ENCODE assay signal across 8 mouse cellular contexts in genomic region chr11:69071262-69071661, GRCm38 (mm10). TPM values are rescaled to one million over a fixed set of nuclear protein-coding genes. Genes with fewer than 3 reads are reported as not detected.
DNase-seq lines count a peak whose midpoint lies in the region; ATAC-seq and TF ChIP-seq lines count a peak whose summit lies in the region.

No protein-coding gene starts in this region.

- peak overlapping the region; percentile 36 for H3K9ac ChIP-seq in liver, adult 2 months (ENCODE audit: low read depth, low read length)
- H3K9ac ChIP-seq in embryonic facial prominence, embryonic 11.5 days (replicated peaks; ENCODE audit: low read length), result peak overlapping the region; percentile 70
- H3K9ac ChIP-seq in hindbrain, postnatal 0 days (replicated peaks; ENCODE audit: low read length), result peak overlapping the region; percentile 70

- peaks cover 10% of the 10 kb centered on the region for H3K4me1 ChIP-seq in liver, adult 2 months (ENCODE audit: control insufficient read depth, insufficient read depth, low read length)
- no peaks in the 10 kb centered on the region for H3K4me1 ChIP-seq in embryonic facial prominence, embryonic 11.5 days (ENCODE audit: control insufficient read depth, insufficient read depth, low read length)
- peaks cover 13% of the 10 kb centered on the region; the same call in 1 of the 2 replicates for H3K4me1 ChIP-seq in hindbrain, postnatal 0 days (ENCODE audit: insufficient read depth, low read length)

- intact Hi-C loops in left cerebral cortex, postnatal 14 days (cut with DNase I), result loop anchor here (2.0 kb wide), 1 partner anchor 16 kb away; no protein-coding TSS in a partner anchor

- WGBS in liver, adult 2 months, result 42% methylated on average over 9 of the region's 9 CpGs
- WGBS in embryonic facial prominence, embryonic 11.5 days, result 23% methylated on average over 9 of the region's 9 CpGs
- WGBS in hindbrain, postnatal 0 days, result 19% methylated on average over 9 of the region's 9 CpGs

- H3K4me3 ChIP-seq in liver, adult 2 months (ENCODE audit: insufficient read depth, low read depth, low read length), result peak overlapping the region; percentile 65
- peak overlapping the region; percentile 52 for H3K4me3 ChIP-seq in embryonic facial prominence, embryonic 11.5 days (ENCODE audit: low read depth, low read length)
- peak overlapping the region; percentile 58 for H3K4me3 ChIP-seq in hindbrain, postnatal 0 days (ENCODE audit: low read length)
- H3K4me3 ChIP-seq in myocyte, result peak overlapping the region; percentile 40

- peak overlapping the region; percentile 72 for H3K4me2 ChIP-seq in embryonic facial prominence, embryonic 11.5 days (ENCODE audit: low read depth, low read length)
- H3K4me2 ChIP-seq in hindbrain, postnatal 0 days (ENCODE audit: low read depth, low read length), result peak overlapping the region; percentile 86
- peak overlapping the region; percentile 84 for H3K4me2 ChIP-seq in myocyte (ENCODE audit: low read depth)

- no peaks in the 10 kb centered on the region for H3K27me3 ChIP-seq in liver, adult 2 months (ENCODE audit: control insufficient read depth, insufficient read depth, low read length)
- H3K27me3 ChIP-seq in embryonic facial prominence, embryonic 11.5 days (ENCODE audit: control insufficient read depth, insufficient read depth, low read length), result no peaks in the 10 kb centered on the region
- H3K27me3 ChIP-seq in hindbrain, postnatal 0 days (ENCODE audit: insufficient read depth, low read length), result no peaks in the 10 kb centered on the region
- no peaks in the 10 kb centered on the region for H3K27me3 ChIP-seq in myocyte (ENCODE audit: control insufficient read depth, insufficient read depth, insufficient read length)

- no peak for DNase-seq in liver, adult 2 months (ENCODE audit: extremely low read depth, low read depth, low spot score)
- no peak for DNase-seq in liver
- no peak for DNase-seq in embryonic facial prominence, embryonic 11.5 days (ENCODE audit: low spot score)
- DNase-seq in hindbrain, postnatal 0 days (ENCODE audit: low spot score), result no peak
- no peak for DNase-seq in gastrocnemius, postnatal 10 days
- DNase-seq in left cerebral cortex, postnatal 14 days (ENCODE audit: low spot score in 2 of 2), result no peak
- DNase-seq in left cerebral cortex, adult 9 months (ENCODE audit: low spot score in 2 of 2), result no peak

- H3K79me2 ChIP-seq in liver, adult 2 months (ENCODE audit: control insufficient read depth, insufficient read depth, low read length), result no peaks in the 10 kb centered on the region
- no peaks in the 10 kb centered on the region for H3K79me2 ChIP-seq in myocyte (ENCODE audit: control insufficient read depth, insufficient read depth)

- no peak for TF ChIP-seq CTCF in liver, adult 2 months (IDR thresholded peaks at IDR 0.05; ENCODE audit: low read depth, low read length)
- TF ChIP-seq CTCF in hindbrain, postnatal 0 days (IDR thresholded peaks at IDR 0.05; ENCODE audit: low read depth), result no peak

- H3K36me3 ChIP-seq in liver, adult 2 months (ENCODE audit: control insufficient read depth, insufficient read depth, low read length), result no peaks in the 10 kb centered on the region
- no peaks in the 10 kb centered on the region for H3K36me3 ChIP-seq in embryonic facial prominence, embryonic 11.5 days (replicated peaks; ENCODE audit: control insufficient read depth, insufficient read depth, low read depth, low read length)
- no peaks in the 10 kb centered on the region for H3K36me3 ChIP-seq in hindbrain, postnatal 0 days (ENCODE audit: insufficient read depth, low read length)
- no peaks in the 10 kb centered on the region for H3K36me3 ChIP-seq in myocyte (ENCODE audit: control insufficient read depth, insufficient read depth)

- no peaks in the 10 kb centered on the region for H3K9me3 ChIP-seq in embryonic facial prominence, embryonic 11.5 days (replicated peaks; ENCODE audit: control insufficient read depth, low read length)
- no peaks in the 10 kb centered on the region for H3K9me3 ChIP-seq in hindbrain, postnatal 0 days (ENCODE audit: low read length)

- no peak for ATAC-seq in embryonic facial prominence, embryonic 11.5 days (replicated peaks; ENCODE audit: insufficient number of reproducible peaks, low FRiP score, low TSS enrichment, low read depth)
- no peak for ATAC-seq in hindbrain, postnatal 0 days

- no peak overlapping the region for H3K27ac ChIP-seq in liver, adult 2 months (replicated peaks; ENCODE audit: insufficient read depth, low read depth, low read length)
- H3K27ac ChIP-seq in embryonic facial prominence, embryonic 11.5 days (replicated peaks; ENCODE audit: low read depth, low read length), result peak overlapping the region; percentile 36; the same call in 1 of the 2 replicates
- H3K27ac ChIP-seq in hindbrain, postnatal 0 days, result peak overlapping the region; percentile 91

- H3ac ChIP-seq in myocyte (ENCODE audit: control insufficient read depth, insufficient read length), result peak overlapping the region; percentile 27

- TF ChIP-seq POLR2A in liver, adult 2 months (IDR thresholded peaks at IDR 0.05; ENCODE audit: extremely low read depth, insufficient read depth, low read length), result no peak
- no peak for TF ChIP-seq POLR2A in myocyte (IDR thresholded peaks at IDR 0.05; ENCODE audit: insufficient read length, low read depth)

TF ChIP-seq in myocyte, 11 proteins besides CTCF, POLR2A, EP300 and RAD21:
- TF ChIP-seq MAX (IDR thresholded peaks at IDR 0.05; ENCODE audit: low read depth) (no peak), SRF (IDR thresholded peaks at IDR 0.05; ENCODE audit: control insufficient read depth, insufficient read length, low read depth) (no peak), POLR2AphosphoS2 (IDR thresholded peaks at IDR 0.05; ENCODE audit: insufficient read length, low read depth) (no peak), MYOD1 (IDR thresholded peaks at IDR 0.05; ENCODE audit: control insufficient read depth in 1 of 3, insufficient read length in 2 of 3, low read depth in 2 of 3) (no peak), REST (IDR thresholded peaks at IDR 0.05; ENCODE audit: insufficient read depth, insufficient read length) (no peak), TCF12 (IDR thresholded peaks at IDR 0.05; ENCODE audit: insufficient read depth, poor library complexity, severe bottlenecking) (no peak), CEBPB (IDR thresholded peaks at IDR 0.05; ENCODE audit: insufficient read depth, poor library complexity, severe bottlenecking) (no peak), USF1 (IDR thresholded peaks at IDR 0.05; ENCODE audit: low read depth) (no peak), E2F4 (IDR thresholded peaks at IDR 0.05; ENCODE audit: insufficient read depth) (no peak), MYOG (IDR thresholded peaks at IDR 0.05; ENCODE audit: control insufficient read depth in 1 of 3, insufficient read depth in 1 of 3, insufficient read length in 2 of 3, low read depth in 2 of 3) (no peak), TCF3 (IDR thresholded peaks at IDR 0.05; ENCODE audit: insufficient read length, low read depth) (no peak)

RNA-seq across cellular contexts. Expression of gene Tmem107, which starts 0.7 kb away (rescaled TPM):
- 1.8 and 2.2 TPM in 2 replicates for total RNA-seq in liver, adult 2 months (2014; rRNA removed)
- polyA plus RNA-seq in liver, adult 2 months (2012; rRNA removed), result 3.3 and 4.7 TPM in 2 replicates
- 40.4 and 43.1 TPM in 2 replicates for polyA plus RNA-seq in embryonic facial prominence, embryonic 11.5 days (2014; fragmentation: Nextera tagmentation; extraction: Ambion mirVana)
- total RNA-seq in hindbrain, postnatal 0 days (2014; rRNA removed), result 68.9 and 135 TPM in 2 replicates
- 28.6 and 34.1 TPM in 2 replicates for polyA plus RNA-seq in hindbrain, postnatal 0 days (2015; fragmentation: Nextera tagmentation; extraction: Ambion mirVana)
- polyA plus RNA-seq in myocyte (2012; fragmentation: generic; extraction: Trizol), result 29.5 TPM
- total RNA-seq in gastrocnemius, postnatal 10 days (2021), result 1 to 10 TPM; 4.3 to 5.2 TPM
- 10 to 100 TPM; 14.2 to 16.9 TPM for total RNA-seq in left cerebral cortex, postnatal 14 days (2021)

RNA-seq across cellular contexts. Expression of gene Borcs6, which starts 11.7 kb away (rescaled TPM):
- total RNA-seq in liver, adult 2 months (2014; rRNA removed), result 6.1 and 6.5 TPM in 2 replicates
- polyA plus RNA-seq in liver, adult 2 months (2012; rRNA removed), result 10.5 and 11.2 TPM in 2 replicates
- 6.4 and 7.7 TPM in 2 replicates for polyA plus RNA-seq in embryonic facial prominence, embryonic 11.5 days (2014; fragmentation: Nextera tagmentation; extraction: Ambion mirVana)
- total RNA-seq in hindbrain, postnatal 0 days (2014; rRNA removed), result 25.4 and 40.8 TPM in 2 replicates
- polyA plus RNA-seq in hindbrain, postnatal 0 days (2015; fragmentation: Nextera tagmentation; extraction: Ambion mirVana), result 21.3 and 21.9 TPM in 2 replicates
- polyA plus RNA-seq in myocyte (2012; fragmentation: generic; extraction: Trizol), result 27.2 TPM
- total RNA-seq in gastrocnemius, postnatal 10 days (2021), result 10 to 100 TPM; 12.6 to 13.9 TPM
- 10 to 100 TPM; 26.1 to 29.2 TPM for total RNA-seq in left cerebral cortex, postnatal 14 days (2021)

RNA-seq across cellular contexts. Expression of gene Vamp2, which starts 17.0 kb away (rescaled TPM):
- 5.2 and 6.4 TPM in 2 replicates for total RNA-seq in liver, adult 2 months (2014; rRNA removed)
- polyA plus RNA-seq in liver, adult 2 months (2012; rRNA removed), result 21.7 and 36.9 TPM in 2 replicates
- 48.8 and 61.9 TPM in 2 replicates for polyA plus RNA-seq in embryonic facial prominence, embryonic 11.5 days (2014; fragmentation: Nextera tagmentation; extraction: Ambion mirVana)
- total RNA-seq in hindbrain, postnatal 0 days (2014; rRNA removed), result 146 and 148 TPM in 2 replicates
- 417 and 489 TPM in 2 replicates for polyA plus RNA-seq in hindbrain, postnatal 0 days (2015; fragmentation: Nextera tagmentation; extraction: Ambion mirVana)
- polyA plus RNA-seq in myocyte (2012; fragmentation: generic; extraction: Trizol), result 51.8 TPM
- 10 to 100 TPM; 52.4 to 55.8 TPM for total RNA-seq in gastrocnemius, postnatal 10 days (2021)
- 1,000 to 10,000 TPM; 1,220 to 1,271 TPM for total RNA-seq in left cerebral cortex, postnatal 14 days (2021)

RNA-seq across cellular contexts. Expression of gene Per1, which starts 23.8 kb away (rescaled TPM):
- total RNA-seq in liver, adult 2 months (2014; rRNA removed), result 8.0 and 9.0 TPM in 2 replicates
- polyA plus RNA-seq in liver, adult 2 months (2012; rRNA removed), result 4.6 and 6.9 TPM in 2 replicates
- 5.5 and 6.5 TPM in 2 replicates for polyA plus RNA-seq in embryonic facial prominence, embryonic 11.5 days (2014; fragmentation: Nextera tagmentation; extraction: Ambion mirVana)
- total RNA-seq in hindbrain, postnatal 0 days (2014; rRNA removed), result 24.4 and 27.1 TPM in 2 replicates
- 11.9 and 15.9 TPM in 2 replicates for polyA plus RNA-seq in hindbrain, postnatal 0 days (2015; fragmentation: Nextera tagmentation; extraction: Ambion mirVana)
- 8.9 TPM for polyA plus RNA-seq in myocyte (2012; fragmentation: generic; extraction: Trizol)
- total RNA-seq in gastrocnemius, postnatal 10 days (2021), result 10 to 100 TPM; 17.5 to 78.6 TPM
- total RNA-seq in left cerebral cortex, postnatal 14 days (2021), result 100 to 1,000 TPM in 1 of 2 experiments, 10 to 100 TPM in 1; 90.4 to 112 TPM

RNA-seq across cellular contexts. Expression of gene Aurkb, which starts 25.8 kb away (rescaled TPM):
- 0.37 and 1.2 TPM in 2 replicates for total RNA-seq in liver, adult 2 months (2014; rRNA removed)
- 0.34 and 0.66 TPM in 2 replicates for polyA plus RNA-seq in liver, adult 2 months (2012; rRNA removed)
- polyA plus RNA-seq in embryonic facial prominence, embryonic 11.5 days (2014; fragmentation: Nextera tagmentation; extraction: Ambion mirVana), result 162 and 175 TPM in 2 replicates
- total RNA-seq in hindbrain, postnatal 0 days (2014; rRNA removed), result 15.9 and 21.6 TPM in 2 replicates
- polyA plus RNA-seq in hindbrain, postnatal 0 days (2015; fragmentation: Nextera tagmentation; extraction: Ambion mirVana), result 24.8 and 26.3 TPM in 2 replicates
- polyA plus RNA-seq in myocyte (2012; fragmentation: generic; extraction: Trizol), result 28.2 TPM
- 10 to 100 TPM; 10.2 to 11.6 TPM for total RNA-seq in gastrocnemius, postnatal 10 days (2021)
- total RNA-seq in left cerebral cortex, postnatal 14 days (2021), result 1 to 10 TPM in 1 of 2 experiments, under 1 TPM in 1; 0.86 to 1.2 TPM
